Mouse (Mus musculus) layer of hippocampus, adult 2 months (tissue): ENCODE measurements around the gene Osbpl10. TPM values are rescaled to one million over a fixed set of nuclear protein-coding genes. Genes with fewer than 3 reads are reported as not detected.

ENCODE experiments used
- DNase-seq, 2 experiments: peaks; one replicate each; pipeline ENCODE4 v3.0.0; 2022; ENCODE audit warnings: low spot score in 2 of 2
- H3K27ac ChIP-seq: fragments of 200-600 bp; 2 replicates; pipeline ENCODE4 v1.8.1; 2022
- H3K4me3 ChIP-seq: fragments of 200-600 bp; 2 replicates; pipeline ENCODE4 v1.8.1; 2022; ENCODE audit warnings: mild to moderate bottlenecking
- CTCF ChIP-seq: fragments of 200-600 bp; conservative IDR thresholded peaks from 2 replicates; pipeline ENCODE4 v1.8.1; 2022; ENCODE audit warnings: antibody characterized with exemption, mild to moderate bottlenecking, moderate library complexity
- total RNA-seq, 2 experiments: library from RNA; stranded (reverse); gene quantifications; 2 replicates each; pipeline ENCODE4 v1.2.3; 2021

Gene Osbpl10
- total RNA-seq, 2 experiments from 2014 or later: 19.0 to 19.5 TPM

GRCm38 (mm10) chr9:115134736-115135135, 156.4 kb downstream of the Osbpl10 start:
- Histone ChIP-seq H3K27ac (no peak overlapping the region), H3K4me3 (no peak overlapping the region)
- no peak for DNase-seq
- TF ChIP-seq CTCF: no peak

GRCm38 (mm10) chr9:115135352-115135751, 157.0 kb downstream of the Osbpl10 start:
- no peak for DNase-seq
- H3K27ac ChIP-seq: no peak overlapping the region
- no peak overlapping the region for H3K4me3 ChIP-seq
- no peak for TF ChIP-seq CTCF

- no peak for DNase-seq
- H3K27ac ChIP-seq: no peak overlapping the region
- H3K4me3 ChIP-seq: no peak overlapping the region
- no peak for TF ChIP-seq CTCF
These were observed 159.5 kb downstream of the Osbpl10 start for GRCm38 (mm10) chr9:115137858-115138257.

GRCm38 (mm10) chr9:115139597-115140332, 161.4 kb downstream of the Osbpl10 start:
- no peak for TF ChIP-seq CTCF

GRCm38 (mm10) chr9:115147141-115147540, 168.8 kb downstream of the Osbpl10 start:
- TF ChIP-seq CTCF: no peak
- no peak overlapping the region for H3K27ac ChIP-seq
- no peak overlapping the region for H3K4me3 ChIP-seq
- DNase-seq: no peak

More at GRCm38 (mm10) chr9:115139597-115140332, 161.4 kb downstream of the Osbpl10 start:
- DNase-seq: no peak
- no peak overlapping the region for H3K27ac ChIP-seq
- H3K4me3 ChIP-seq: no peak overlapping the region

GRCm38 (mm10) chr9:115147586-115148355, 169.4 kb downstream of the Osbpl10 start:
- TF ChIP-seq CTCF: no peak
- no peak for DNase-seq
- Histone ChIP-seq H3K4me3 (no peak overlapping the region), H3K27ac (no peak overlapping the region)

- no peak for DNase-seq
- no peak for TF ChIP-seq CTCF
- H3K4me3 ChIP-seq: no peak overlapping the region
These were observed 170.8 kb downstream of the Osbpl10 start for GRCm38 (mm10) chr9:115149011-115149756.

GRCm38 (mm10) chr9:115161591-115161990, 183.2 kb downstream of the Osbpl10 start:
- TF ChIP-seq CTCF: no peak
- no peak for DNase-seq
- no peak overlapping the region for H3K27ac ChIP-seq
- no peak overlapping the region for H3K4me3 ChIP-seq

More at GRCm38 (mm10) chr9:115149011-115149756, 170.8 kb downstream of the Osbpl10 start:
- no peak overlapping the region for H3K27ac ChIP-seq

- peak; percentile 84 for TF ChIP-seq CTCF
- H3K27ac ChIP-seq: no peak overlapping the region
- no peak overlapping the region for H3K4me3 ChIP-seq
- peak in 1 of 2 experiments; percentile 45 for DNase-seq
These were observed 184.7 kb downstream of the Osbpl10 start for GRCm38 (mm10) chr9:115163031-115163430.

- no peak for DNase-seq
- no peak for TF ChIP-seq CTCF
These were observed 185.3 kb downstream of the Osbpl10 start for GRCm38 (mm10) chr9:115163693-115164092.

GRCm38 (mm10) chr9:115164351-115164750, 186.0 kb downstream of the Osbpl10 start:
- no peak for TF ChIP-seq CTCF
- H3K27ac ChIP-seq: no peak overlapping the region
- DNase-seq: no peak
- no peak overlapping the region for H3K4me3 ChIP-seq

More at GRCm38 (mm10) chr9:115163693-115164092, 185.3 kb downstream of the Osbpl10 start:
- H3K4me3 ChIP-seq: no peak overlapping the region
- H3K27ac ChIP-seq: no peak overlapping the region

GRCm38 (mm10) chr9:115165996-115166395, 187.6 kb downstream of the Osbpl10 start:
- no peak for DNase-seq
- Histone ChIP-seq H3K27ac (no peak overlapping the region), H3K4me3 (no peak overlapping the region)
- no peak for TF ChIP-seq CTCF

- TF ChIP-seq CTCF: no peak
- no peak overlapping the region for H3K4me3 ChIP-seq
These were observed 191.2 kb downstream of the Osbpl10 start for GRCm38 (mm10) chr9:115169591-115169990.

More at GRCm38 (mm10) chr9:115169591-115169990, 191.2 kb downstream of the Osbpl10 start:
- no peak overlapping the region for H3K27ac ChIP-seq
- no peak for DNase-seq
